Mouse (Mus musculus) lung, adult 2 months (tissue): ENCODE results near the gene Olfr523.

Experiments
- CTCF ChIP-seq: fragments of 200-500 bp; IDR thresholded peaks from 2 replicates; pipeline ENCODE4 v1.5.1; 2011; ENCODE audit warnings: mild to moderate bottlenecking, low read length, control low read depth; ENCODE audit not compliant: insufficient read depth
- POLR2A ChIP-seq: fragments of 200-500 bp; IDR thresholded peaks from 2 replicates; pipeline ENCODE4 v1.6.1; 2011; ENCODE audit warnings: low read depth, mild to moderate bottlenecking, control low read depth, low read length, borderline replicate concordance; ENCODE audit errors: extremely low read depth

- TF ChIP-seq POLR2A (no peak), CTCF (no peak)
Measured at GRCm38 (mm10) chr7:140205864-140206263, 32.8 kb downstream of the Olfr523 start, which contains the start of gene Olfr524.
